8 mouse cellular contexts compared by ENCODE assay signal in genomic region chr2:157566260-157566952, GRCm38 (mm10). TPM values are rescaled to one million over a fixed set of nuclear protein-coding genes. Genes with fewer than 3 reads are reported as not detected.
DNase-seq lines count a peak whose midpoint lies in the region; ATAC-seq lines count a peak whose summit lies in the region.

No protein-coding gene starts in this region.

- H3K27me3 ChIP-seq in embryonic facial prominence, embryonic 12.5 days: no peaks in the 10 kb centered on the region
- H3K27me3 ChIP-seq in limb, embryonic 10.5 days (ENCODE audit: low read depth, poor library complexity, severe bottlenecking): no peaks in the 10 kb centered on the region
- no peaks in the 10 kb centered on the region for H3K27me3 ChIP-seq in midbrain, embryonic 12.5 days

- peak overlapping the region; percentile 79 for H3K4me2 ChIP-seq in embryonic facial prominence, embryonic 12.5 days (replicated peaks)
- peak overlapping the region; percentile 80 for H3K4me2 ChIP-seq in midbrain, embryonic 12.5 days (replicated peaks)

- H3K9me3 ChIP-seq in embryonic facial prominence, embryonic 12.5 days: peaks cover 10% of the 10 kb centered on the region; the same call in 1 of the 2 replicates
- peaks cover 5% of the 10 kb centered on the region for H3K9me3 ChIP-seq in limb, embryonic 10.5 days (replicated peaks)
- H3K9me3 ChIP-seq in midbrain, embryonic 12.5 days: peaks cover 9% of the 10 kb centered on the region; the same call in 1 of the 2 replicates

- peak; percentile 88 for DNase-seq in 3134 (ENCODE audit: extremely low read depth, insufficient read length, low spot score)
- peak; percentile 84 to 90 for DNase-seq in adrenal gland, postnatal 36 days
- DNase-seq in heart, adult 11 months: peak; percentile 99
- DNase-seq in kidney, adult 11 months: peak; percentile 92
- DNase-seq in limb, embryonic 10.5 days (ENCODE audit: low spot score): peak; percentile 89
- peak; percentile 80 for DNase-seq in skeletal muscle tissue, adult 2 months (ENCODE audit: low read depth, low spot score)

- H3K36me3 ChIP-seq in embryonic facial prominence, embryonic 12.5 days: peaks cover 28% of the 10 kb centered on the region
- H3K36me3 ChIP-seq in limb, embryonic 10.5 days: peaks cover 33% of the 10 kb centered on the region
- peaks cover 23% of the 10 kb centered on the region for H3K36me3 ChIP-seq in midbrain, embryonic 12.5 days

- WGBS in embryonic facial prominence, embryonic 12.5 days: under 1% methylated on average over 36 of the region's 36 CpGs
- WGBS in limb, embryonic 10.5 days: under 1% methylated on average over 36 of the region's 36 CpGs
- under 1% methylated on average over 36 of the region's 36 CpGs for WGBS in midbrain, embryonic 12.5 days

- H3K4me1 ChIP-seq in embryonic facial prominence, embryonic 12.5 days: peaks cover 25% of the 10 kb centered on the region
- peaks cover 62% of the 10 kb centered on the region for H3K4me1 ChIP-seq in limb, embryonic 10.5 days
- peaks cover 58% of the 10 kb centered on the region for H3K4me1 ChIP-seq in midbrain, embryonic 12.5 days

- peak overlapping the region; percentile 97 for H3K9ac ChIP-seq in embryonic facial prominence, embryonic 12.5 days
- peak overlapping the region; percentile 94 for H3K9ac ChIP-seq in midbrain, embryonic 12.5 days (replicated peaks)

- peak overlapping the region; percentile 84 for H3K4me3 ChIP-seq in embryonic facial prominence, embryonic 12.5 days
- peak overlapping the region; percentile 95 for H3K4me3 ChIP-seq in limb, embryonic 10.5 days
- peak overlapping the region; percentile 99 for H3K4me3 ChIP-seq in midbrain, embryonic 12.5 days

- peak; percentile 82 for ATAC-seq in embryonic facial prominence, embryonic 12.5 days (ENCODE audit: insufficient number of reproducible peaks, insufficient read depth, low FRiP score, low TSS enrichment)
- ATAC-seq in midbrain, embryonic 12.5 days (ENCODE audit: low FRiP score, low read depth): peak; percentile 72

- H3K27ac ChIP-seq in embryonic facial prominence, embryonic 12.5 days: peak overlapping the region; percentile 91
- peak overlapping the region; percentile 98 for H3K27ac ChIP-seq in limb, embryonic 10.5 days
- peak overlapping the region; percentile 91 for H3K27ac ChIP-seq in midbrain, embryonic 12.5 days (replicated peaks)

RNA-seq across cellular contexts. Expression of gene Blcap, which starts 4.7 kb away (rescaled TPM):
- 10 to 100 TPM; 72.6 to 77.9 TPM for total RNA-seq in adrenal gland, postnatal 36 days (2021)
- polyA plus RNA-seq in embryonic facial prominence, embryonic 12.5 days (2016; fragmentation: Nextera tagmentation; extraction: Ambion mirVana): 77.9 and 84.8 TPM in 2 replicates
- 58.0 and 66.9 TPM in 2 replicates for polyA plus RNA-seq in limb, embryonic 10.5 days (2016; fragmentation: Nextera tagmentation; extraction: Ambion mirVana)
- 132 and 149 TPM in 2 replicates for polyA plus RNA-seq in midbrain, embryonic 12.5 days (2016; fragmentation: Nextera tagmentation; extraction: Ambion mirVana)

RNA-seq across cellular contexts. Expression of gene Nnat, which starts 6.5 kb away (rescaled TPM):
- total RNA-seq in adrenal gland, postnatal 36 days (2021): 10 to 100 TPM; 50.0 to 97.9 TPM
- polyA plus RNA-seq in embryonic facial prominence, embryonic 12.5 days (2016; fragmentation: Nextera tagmentation; extraction: Ambion mirVana): 1,910 and 2,445 TPM in 2 replicates
- polyA plus RNA-seq in limb, embryonic 10.5 days (2016; fragmentation: Nextera tagmentation; extraction: Ambion mirVana): 2,112 and 2,427 TPM in 2 replicates
- 4,044 and 4,632 TPM in 2 replicates for polyA plus RNA-seq in midbrain, embryonic 12.5 days (2016; fragmentation: Nextera tagmentation; extraction: Ambion mirVana)

Comparison
In these comparisons a context has a peak if more than half of its experiments do, and no peak if none do; other contexts are left out.
1. Peak in every context shown above with its lines: DNase-seq, ATAC-seq, H3K4me3 ChIP-seq and H3K27ac ChIP-seq.